Mouse (Mus musculus) left cerebral cortex, postnatal 25 days (tissue): Measurements from ENCODE around the gene Grid1. TPM values are rescaled to one million over a fixed set of nuclear protein-coding genes. Genes with fewer than 3 reads are reported as not detected.

Experiments
- DNase-seq, 2 experiments: peaks; one replicate each; pipeline ENCODE4 v3.0.0; 2022; ENCODE audit warnings: low spot score in 2 of 2, mixed read lengths in 1 of 2
- intact Hi-C: fragments of 180-260 bp; cut with DNase I; formaldehyde crosslinking; loops from one replicate; pipeline ENCODE4 v1.15.1; 2025
- total RNA-seq, 2 experiments: library from RNA; stranded (reverse); gene quantifications; 2 replicates each; pipeline ENCODE4 v1.2.3; 2021

Gene Grid1
- total RNA-seq, 2 experiments from 2014 or later, result 47.6 to 50.6 TPM

DNA sequence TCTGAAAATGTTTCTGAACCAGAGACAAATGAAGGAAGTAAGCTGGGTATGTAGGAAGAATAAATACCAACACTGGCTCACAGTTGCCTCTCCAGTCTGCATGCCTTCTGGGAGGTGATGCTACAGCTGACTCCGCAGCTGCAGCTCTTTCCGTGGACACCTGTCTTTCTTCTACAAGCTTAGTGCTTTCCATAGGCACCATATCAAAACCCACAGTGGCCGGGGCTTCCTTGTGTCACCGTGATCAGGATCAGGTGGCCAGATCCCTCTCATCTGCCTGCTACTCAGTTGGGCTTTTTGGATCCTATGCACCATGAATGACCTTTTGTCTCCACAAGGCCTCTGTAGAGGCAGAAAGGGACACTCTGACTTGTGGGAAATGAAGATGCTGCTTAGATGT, 272.7 kb downstream of the Grid1 start:
- intact Hi-C loops, result no loop called here
- DNase-seq, result no peak

DNA sequence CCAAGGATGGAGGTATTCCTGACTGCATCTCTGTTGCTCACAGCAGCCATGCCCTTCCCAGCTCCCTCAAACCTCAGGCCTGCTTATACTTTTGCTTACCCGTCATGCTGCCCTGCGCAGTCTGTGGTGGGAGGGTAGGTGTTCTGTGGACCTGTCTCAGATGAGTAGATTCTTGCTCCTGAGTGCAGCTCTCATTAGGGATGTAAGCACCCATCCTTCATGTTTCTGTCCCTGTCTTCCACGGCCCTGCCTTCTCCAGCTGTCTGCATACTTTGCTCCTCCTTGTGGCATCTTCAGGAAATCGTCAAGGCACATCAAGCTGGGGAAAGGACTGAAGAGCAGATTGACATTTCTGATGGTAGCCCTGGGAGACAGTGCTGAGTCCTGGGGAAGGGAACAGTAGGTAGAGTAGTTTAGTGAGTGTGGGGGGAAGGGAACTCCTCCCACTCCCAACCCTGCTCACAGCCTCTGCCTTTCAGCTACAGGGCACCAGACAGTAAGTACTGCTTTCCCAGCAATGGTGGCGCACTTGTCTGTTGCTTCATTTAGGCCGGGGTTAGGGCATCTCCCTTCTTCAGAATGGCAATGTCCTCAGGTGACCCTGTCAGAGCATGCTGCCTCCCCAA, 273.8 kb downstream of the Grid1 start:
- intact Hi-C loops, result no loop called here
- DNase-seq, result no peak

DNA sequence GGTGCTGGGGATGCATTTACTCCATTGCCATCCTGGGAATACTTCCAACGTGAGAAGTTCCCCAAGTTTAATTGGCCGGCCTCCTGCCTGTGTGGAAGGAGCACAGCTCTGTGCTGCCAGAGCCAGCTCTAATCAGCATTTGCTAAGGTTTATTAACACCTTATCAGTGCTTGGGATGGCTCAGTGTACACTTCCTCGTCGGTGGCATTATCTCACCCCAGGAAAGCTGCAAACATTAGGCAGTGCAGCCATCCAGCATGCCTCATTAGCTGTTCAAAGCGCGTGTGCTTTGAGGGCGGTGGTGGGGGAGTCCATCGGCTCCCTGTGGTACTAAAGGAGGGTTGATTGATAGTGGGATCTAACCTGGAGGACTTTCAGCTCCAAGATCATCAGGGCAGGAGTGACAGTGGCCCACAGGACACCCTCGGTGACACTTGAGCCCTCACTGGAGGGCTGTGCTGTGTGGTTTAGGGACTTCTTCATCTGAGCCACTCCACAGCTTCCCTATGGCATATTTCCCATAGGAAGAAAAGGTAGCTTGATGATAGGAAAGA, 275.7 kb downstream of the Grid1 start:
- intact Hi-C loops, result no loop called here
- no peak for DNase-seq

DNA sequence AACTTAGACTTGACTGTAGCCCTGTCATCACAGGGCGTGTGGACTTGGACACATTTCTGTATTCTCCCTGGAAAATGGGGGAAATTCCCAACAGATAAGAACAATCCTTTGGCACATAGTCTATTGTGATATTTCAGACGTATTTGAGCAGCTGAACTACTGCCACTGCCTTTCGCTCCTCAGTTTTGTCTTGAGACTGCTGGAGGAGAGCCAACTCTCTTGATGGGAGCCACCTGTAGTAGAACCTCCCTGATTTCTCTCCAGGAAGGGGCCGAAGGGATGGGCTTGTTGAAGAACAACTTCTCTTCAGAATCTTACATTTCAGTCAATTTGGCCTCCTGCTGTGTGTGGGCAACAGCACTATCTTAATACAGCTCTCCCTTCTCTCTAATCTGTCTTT, 276.2 kb downstream of the Grid1 start:
- DNase-seq, result no peak
- intact Hi-C loops, result no loop called here

DNA sequence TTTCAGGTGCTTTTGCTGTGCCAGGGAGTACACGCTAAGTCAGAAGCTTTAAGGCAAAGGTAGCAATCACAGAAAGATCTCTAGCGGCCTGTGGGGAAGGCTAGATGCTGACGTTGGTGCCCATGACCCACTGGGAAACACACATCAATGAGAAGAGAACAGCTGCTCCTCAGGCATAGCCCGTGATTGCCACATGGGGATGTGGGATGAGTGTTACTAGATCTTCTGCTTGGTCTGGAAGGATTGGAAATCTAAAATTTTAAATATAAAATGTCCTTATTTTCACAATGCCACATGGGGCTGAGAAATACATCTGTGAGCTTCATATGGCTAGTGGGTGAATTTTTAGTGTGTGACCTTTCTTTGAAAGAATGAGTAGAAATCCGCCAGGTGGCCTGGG, 277.3 kb downstream of the Grid1 start:
- intact Hi-C loops, result no loop called here
- peak in 1 of 2 experiments; percentile 72 for DNase-seq

DNA sequence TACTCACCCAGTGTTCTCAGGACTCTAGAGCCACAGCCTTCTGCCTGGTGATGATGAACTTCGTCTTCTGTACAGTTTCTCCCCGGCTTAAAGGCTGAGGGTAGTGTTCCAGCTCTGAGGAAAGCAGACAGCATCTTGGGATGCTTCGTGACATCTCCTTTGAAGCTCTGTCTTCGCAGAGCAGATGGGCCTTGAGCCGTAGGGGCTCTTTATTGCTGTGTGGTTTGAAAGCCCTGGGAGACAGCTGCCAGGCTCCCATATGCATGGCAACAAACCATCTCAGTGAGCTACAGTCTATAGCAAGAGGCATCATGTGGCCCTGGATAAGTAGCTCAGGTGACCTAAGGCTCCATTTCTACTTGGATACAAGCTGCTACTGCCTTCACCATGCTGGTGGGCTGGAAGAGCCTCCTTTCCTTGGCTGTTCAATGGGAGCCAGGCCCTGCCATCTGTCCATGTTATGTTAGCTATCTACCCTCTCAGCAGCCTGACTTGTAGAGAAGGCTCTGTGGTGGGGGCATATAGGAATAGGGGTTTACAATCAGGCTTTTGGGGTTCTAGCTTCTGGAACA, 283.8 kb downstream of the Grid1 start:
- intact Hi-C loops, result no loop called here
- peak in 1 of 2 experiments; percentile 18 for DNase-seq

DNA sequence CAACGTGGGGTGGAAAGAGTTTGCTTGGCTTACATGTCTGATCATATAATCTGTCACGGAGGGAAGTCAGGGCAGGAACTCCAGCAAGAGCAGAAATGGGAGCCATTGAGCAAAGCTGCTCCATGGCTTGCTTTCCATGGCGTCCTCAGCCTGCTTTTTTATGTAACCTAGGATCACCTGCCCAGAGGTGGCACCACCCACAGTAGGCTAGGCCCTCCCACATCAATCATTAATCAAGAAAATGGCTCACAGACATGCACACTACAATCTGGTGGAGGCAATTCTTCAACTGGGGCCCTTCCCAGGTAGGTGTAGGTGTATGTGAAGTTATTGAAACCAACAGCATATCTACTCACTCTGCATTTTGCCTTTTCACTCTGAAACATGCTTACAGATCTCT, 287.7 kb downstream of the Grid1 start:
- intact Hi-C loops, result no loop called here

DNA sequence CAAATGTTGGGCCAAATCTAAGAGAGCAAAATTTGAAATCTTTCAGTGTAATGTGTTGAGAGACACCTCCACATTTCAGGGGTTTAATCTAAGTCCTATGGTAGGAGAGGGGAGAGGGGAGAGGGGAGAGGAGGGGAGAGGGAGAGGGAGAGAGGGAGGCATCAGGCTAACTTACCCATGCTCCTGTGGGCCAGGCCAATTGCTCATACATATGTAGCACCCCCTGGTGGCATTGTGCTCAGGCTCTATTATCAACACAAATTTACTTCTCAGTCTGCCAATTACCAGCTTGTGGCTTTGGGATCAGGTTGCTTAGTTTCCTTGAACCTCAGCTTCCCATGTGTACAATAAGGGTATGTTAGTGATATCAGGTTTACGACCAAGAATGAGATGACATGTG, 291.0 kb downstream of the Grid1 start:
- peak in 1 of 2 experiments; percentile 43 for DNase-seq
- intact Hi-C loops, result loop anchor here (5.0 kb wide), 1 partner anchor 289 kb away; the partner anchor contains the start of gene Grid1

More for the DNA sequence above, 287.7 kb downstream of the Grid1 start:
- DNase-seq, result no peak

DNA sequence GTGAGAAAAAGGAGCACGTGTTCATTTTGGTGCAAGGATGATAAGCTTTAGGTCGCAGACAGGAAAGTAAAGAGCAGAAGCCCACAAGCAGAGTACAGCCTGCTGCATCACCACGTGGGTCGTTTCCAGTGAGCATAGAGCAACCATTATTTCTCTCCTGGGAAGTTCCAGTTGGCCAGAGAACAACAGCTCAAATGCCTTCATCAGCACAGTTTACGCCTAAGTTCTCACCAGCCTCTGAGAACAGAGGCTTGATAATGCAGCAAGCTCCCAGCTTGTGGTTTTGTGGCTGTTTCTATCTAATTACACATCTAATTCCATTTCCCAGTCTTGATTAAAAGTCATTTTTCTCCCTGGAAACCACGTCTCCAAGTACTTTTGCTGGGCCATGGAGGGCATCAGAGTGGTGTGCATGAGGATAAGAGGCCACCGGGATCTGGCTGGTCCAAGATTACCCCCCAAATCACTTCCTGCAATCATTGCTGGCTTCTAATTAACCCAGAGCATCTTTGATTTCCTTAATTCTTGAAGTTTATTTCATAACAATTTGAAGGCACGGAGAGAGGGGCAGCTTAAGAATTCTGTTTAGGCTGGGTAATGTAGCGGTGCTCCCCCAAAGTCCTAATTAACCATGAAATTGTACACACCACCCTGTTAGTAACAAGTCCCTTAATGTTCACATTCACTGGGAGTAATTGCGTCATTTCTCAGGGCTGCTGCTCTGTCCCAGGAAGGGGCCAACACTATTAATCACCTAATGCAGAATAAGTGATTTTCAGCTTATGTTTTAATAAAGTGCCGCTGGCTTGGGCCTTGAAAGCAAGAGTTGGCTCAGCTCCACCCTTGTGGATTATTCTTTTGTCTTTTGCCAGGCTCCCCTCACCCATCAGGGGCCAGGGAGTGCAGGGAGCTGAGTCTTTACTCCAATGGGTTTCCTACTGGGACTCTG, 292.7 kb downstream of the Grid1 start:
- DNase-seq, result peak in 1 of 2 experiments; percentile 18
- intact Hi-C loops, result loop anchor here (5.0 kb wide), 1 partner anchor 290 kb away; the partner anchor contains the start of gene Grid1

DNA sequence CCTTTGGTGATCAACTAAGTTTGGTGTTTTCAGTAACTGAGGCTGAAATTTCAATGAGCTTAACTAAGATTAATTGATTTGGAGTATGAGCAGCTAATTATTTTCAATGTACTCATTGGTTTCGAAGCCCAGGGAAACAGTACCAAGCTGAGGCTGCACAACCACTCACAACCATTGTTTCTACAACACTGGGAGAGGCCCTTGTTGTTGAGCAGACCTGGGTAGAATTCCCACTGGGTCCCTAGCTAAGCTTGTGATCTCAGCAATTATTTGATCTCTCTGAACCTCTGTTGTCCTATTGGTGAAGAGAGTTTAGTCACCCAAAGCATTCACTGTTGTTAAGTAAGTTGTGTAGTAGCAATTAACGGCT, 293.4 kb downstream of the Grid1 start:
- intact Hi-C loops, result loop anchor here (5.0 kb wide), 1 partner anchor 291 kb away; the partner anchor contains the start of gene Grid1
- no peak for DNase-seq

DNA sequence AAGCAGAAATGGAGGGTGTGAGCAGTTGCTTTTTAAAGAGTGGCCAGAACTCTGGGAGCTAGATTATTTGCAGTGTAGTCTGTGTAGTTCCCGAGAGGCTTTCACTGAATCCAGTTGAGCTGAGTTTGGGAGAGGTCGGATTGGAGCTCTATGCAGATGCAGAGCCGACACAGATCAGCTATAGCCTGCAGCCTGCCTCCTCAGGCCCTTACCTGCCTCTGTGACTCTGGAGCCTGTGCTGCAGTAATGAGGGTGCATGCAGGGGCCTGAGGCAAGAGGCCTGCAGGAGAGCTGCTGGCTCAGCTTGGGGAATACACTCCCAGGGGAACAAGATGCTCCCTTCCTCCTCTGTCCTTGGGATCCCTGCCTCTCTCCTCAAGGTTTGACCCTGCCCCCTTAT, 296.0 kb downstream of the Grid1 start:
- DNase-seq, result no peak
- intact Hi-C loops, result no loop called here

DNA sequence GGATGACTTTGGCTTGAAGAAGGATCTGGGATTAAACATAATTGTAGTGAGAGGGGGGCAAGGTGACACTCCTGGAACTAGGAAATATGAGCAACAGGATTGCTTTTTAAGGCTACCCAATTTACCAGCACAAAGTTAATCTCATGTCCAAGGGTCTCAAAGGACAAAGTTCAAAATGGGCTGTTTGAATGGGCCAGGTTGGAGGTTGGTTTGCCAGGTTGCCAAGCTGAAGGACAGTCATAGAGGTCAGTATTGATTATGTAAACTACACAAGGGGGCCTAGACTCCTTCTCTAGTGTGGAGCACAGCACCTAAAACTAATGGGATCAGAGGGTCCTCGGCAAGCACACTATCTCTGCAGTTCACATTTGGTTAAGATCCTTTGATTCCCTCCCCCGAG, 300.2 kb downstream of the Grid1 start:
- intact Hi-C loops, result loop anchor here (5.0 kb wide), 1 partner anchor 48 kb away; no protein-coding TSS in a partner anchor

DNA sequence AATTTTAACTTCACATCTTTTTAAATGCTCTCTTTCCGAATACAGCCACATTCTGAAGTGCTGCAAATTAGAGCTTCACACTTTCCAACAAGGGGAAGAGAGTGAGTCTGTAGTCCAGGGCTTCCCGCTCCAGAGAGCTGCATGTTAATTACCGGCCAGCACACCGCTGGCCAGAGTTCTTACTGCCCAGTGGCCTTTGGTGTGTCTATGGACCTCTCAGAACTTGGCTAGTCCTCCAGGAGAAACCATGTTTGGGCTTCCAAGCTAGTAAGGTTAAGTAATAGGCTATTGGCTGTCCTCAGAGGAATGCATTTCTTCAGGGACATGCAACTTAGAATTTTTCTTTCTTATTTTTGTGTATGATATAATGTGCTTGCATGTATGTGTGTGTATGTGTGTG, 301.0 kb downstream of the Grid1 start:
- DNase-seq, result no peak
- intact Hi-C loops, result loop anchor here (5.0 kb wide), 1 partner anchor 49 kb away; no protein-coding TSS in a partner anchor

More for the DNA sequence above, 300.2 kb downstream of the Grid1 start:
- DNase-seq, result no peak

DNA sequence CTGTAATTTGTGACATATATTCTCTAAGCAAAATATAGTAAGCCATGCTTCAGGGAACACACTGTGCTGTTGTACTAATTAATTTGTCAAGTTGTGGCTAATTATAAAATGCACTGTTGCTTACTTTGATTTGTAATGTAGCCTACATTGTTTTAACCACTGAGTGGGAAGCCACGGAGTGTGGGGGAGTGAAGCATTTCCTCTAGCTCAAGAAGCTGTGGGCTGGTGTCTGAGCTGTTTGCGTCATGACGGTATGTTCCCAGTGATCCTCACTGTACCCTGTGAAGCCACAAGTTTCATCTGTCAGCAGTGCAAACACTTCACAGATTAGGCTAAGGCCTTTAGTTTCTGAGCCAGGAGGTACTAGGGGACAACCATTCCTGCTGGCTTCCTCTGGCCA, 302.2 kb downstream of the Grid1 start:
- DNase-seq, result peak; percentile 66 to 86
- intact Hi-C loops, result loop anchor here (5.0 kb wide), 1 partner anchor 50 kb away; no protein-coding TSS in a partner anchor

DNA sequence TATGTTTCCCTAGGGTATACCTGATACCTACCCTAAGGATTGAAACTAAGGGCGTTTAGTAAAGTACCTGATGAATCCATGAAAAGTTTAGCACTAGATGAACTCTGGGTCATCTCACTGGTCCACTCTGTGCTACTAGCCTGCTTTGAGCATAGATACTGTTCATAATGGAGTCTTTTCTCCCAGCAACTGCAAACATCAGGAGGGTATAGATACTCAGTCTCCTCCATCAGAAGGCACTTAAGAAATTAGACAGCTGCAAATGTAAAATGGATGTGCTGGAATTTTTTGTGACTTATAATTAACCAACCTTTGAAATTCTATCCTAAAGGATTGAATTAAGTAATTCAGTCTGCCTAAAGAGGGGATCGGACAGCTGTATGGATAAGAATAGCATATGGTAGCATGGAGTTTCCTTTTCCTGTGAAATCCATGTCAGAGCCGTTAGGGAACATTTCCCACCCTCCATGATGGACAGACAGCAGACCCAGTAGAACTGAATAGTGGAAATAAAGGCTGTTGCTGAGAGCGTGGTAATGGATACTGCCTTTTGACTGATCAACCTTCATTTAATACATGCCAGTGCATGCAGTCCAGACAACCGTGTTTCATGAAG, 303.5 kb downstream of the Grid1 start:
- no peak for DNase-seq
- intact Hi-C loops, result loop anchor here (5.0 kb wide), 1 partner anchor 51 kb away; no protein-coding TSS in a partner anchor

DNA sequence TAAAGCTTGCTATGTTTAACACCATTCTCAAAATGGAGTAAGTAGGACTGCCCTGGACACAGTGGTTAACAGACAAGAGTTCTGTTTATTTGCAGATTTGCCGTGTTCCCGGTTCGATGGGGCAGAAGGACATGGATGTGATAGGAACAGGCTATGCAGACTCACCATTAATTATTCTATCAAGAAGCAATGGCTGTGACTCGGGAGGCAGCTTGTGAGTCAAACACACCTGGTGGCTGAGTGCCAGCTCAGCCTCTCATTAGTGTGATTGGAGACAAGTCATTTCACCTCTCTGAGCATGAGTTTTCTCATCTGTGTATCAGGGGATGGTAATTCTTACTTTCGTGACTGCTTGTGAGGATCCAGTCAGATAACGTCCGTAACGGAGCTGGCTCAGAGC, 307.7 kb downstream of the Grid1 start:
- intact Hi-C loops, result no loop called here
- DNase-seq, result no peak

DNA sequence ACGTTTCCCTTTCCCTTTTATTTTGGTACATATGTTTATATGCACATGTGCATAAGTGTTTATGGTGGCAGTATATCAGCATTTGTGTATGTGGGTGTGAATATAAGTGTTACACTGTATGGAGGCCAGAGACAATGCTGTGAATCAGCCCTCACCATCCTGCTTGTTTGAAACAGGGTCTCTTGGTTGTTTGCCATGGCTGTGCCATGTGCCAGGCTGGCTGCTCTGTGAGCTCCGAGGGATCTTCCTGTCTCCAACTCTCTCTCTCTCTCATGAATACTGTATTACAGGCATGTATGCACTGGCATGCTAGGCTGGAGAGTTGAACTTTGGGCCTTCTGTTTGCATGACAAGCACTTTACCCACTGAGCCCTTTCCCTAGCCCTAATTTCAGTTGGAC, 315.1 kb downstream of the Grid1 start:
- intact Hi-C loops, result no loop called here

DNA sequence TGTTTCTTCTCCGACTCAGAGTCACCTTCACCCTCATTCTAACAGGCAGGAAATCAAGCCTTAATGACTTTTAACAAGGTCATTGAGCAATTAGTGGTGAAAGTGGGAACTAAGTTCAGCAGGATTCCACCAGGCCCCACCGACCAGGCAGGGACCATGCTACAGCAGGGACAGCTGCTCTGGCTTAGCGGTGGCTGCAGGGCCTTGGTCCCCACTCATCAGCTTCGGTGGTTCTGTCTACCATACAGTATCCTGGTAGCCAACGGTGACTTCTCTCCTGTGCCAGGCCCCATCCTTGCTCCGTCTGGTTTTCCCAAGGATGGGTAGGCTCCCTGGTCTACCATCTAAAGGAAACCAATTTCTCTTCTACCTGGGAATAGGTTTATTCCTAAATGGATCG, 318.2 kb downstream of the Grid1 start:
- intact Hi-C loops, result no loop called here
- DNase-seq, result no peak

More for the DNA sequence above, 315.1 kb downstream of the Grid1 start:
- DNase-seq, result no peak

DNA sequence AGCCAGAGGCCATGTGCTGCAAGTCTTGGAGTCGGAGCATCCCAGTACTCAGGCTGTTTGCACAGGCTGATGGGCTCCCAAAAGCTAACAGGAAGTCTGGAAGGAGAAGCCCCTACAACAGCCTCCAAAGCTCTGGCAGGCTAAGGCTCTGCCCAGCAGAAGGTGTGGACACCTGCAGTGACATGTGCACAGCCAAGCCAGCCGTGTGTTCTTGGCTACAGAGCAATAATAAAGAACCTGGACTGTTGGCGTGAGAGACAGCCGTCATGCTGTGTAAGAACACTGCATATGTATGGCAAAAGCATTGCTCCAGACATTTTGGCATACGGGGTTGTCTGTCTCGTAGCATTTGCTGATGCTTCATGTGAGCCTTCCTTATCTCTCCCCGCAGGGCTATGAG, 319.9 kb downstream of the Grid1 start:
- intact Hi-C loops, result no loop called here
- DNase-seq, result no peak
